Mouse (Mus musculus) B cell, adult (primary cell): ENCODE data around the gene Gm10912. TPM values are rescaled to one million over a fixed set of nuclear protein-coding genes. Genes with fewer than 3 reads are reported as not detected.

ENCODE experiments used
- total RNA-seq: library from RNA; stranded (reverse); gene quantifications from 4 replicates; pipeline ENCODE4 v1.2.4, GENCODE M21; 2023; ENCODE audit not compliant: inconsistent age

Gm10912 gene
- 0.29 to 0.72 TPM (median 0.51 TPM) in 3 of 4 replicates, not detected in the other for total RNA-seq

DNA sequence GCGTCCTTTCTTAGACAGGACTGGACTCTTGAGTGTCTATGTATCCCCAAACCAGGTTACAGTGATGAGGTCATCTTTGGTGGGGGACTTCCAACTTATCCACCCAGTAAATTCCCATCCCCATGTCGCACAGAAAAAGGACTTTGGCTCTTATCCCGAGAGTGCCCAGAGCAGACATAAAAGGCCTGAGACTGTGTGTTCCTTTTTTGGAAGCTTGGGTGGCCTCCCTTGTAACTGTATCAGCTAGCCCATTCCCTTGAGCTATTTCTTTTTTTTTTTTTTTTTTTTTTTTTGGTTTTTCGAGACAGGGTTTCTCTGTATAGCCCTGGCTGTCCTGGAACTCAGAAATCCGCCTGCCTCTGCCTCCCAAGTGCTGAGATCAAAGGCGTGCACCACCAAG lies at the start of gene Gm10912:
Gene Gm10912, plus strand, starts transcription at position 301 of the 400 bp plus-strand sequence.

GRCm38 (mm10) chr2:104027458-104028138 lies 38.0 kb upstream of the Gm10912 start, which contains the start of gene Fbxo3:
Gene Fbxo3 (plus strand): TSS chr2:104027721.

GRCm38 (mm10) chr2:104028139-104028723 lies 37.4 kb upstream of the Gm10912 start, which contains the start of gene 4931422A03Rik:
Gene 4931422A03Rik (minus strand): TSS chr2:104028361.

GRCm38 (mm10) chr2:104068450-104068849 lies 2.8 kb downstream of the Gm10912 start, which contains the start of gene Gm10799:
Gene Gm10799 (minus strand): TSS chr2:104068550.

GRCm38 (mm10) chr2:104069704-104070185 lies 4.1 kb downstream of the Gm10912 start, which contains the start of gene Cd59b:
Gene Cd59b (plus strand): TSS chr2:104069849.

DNA sequence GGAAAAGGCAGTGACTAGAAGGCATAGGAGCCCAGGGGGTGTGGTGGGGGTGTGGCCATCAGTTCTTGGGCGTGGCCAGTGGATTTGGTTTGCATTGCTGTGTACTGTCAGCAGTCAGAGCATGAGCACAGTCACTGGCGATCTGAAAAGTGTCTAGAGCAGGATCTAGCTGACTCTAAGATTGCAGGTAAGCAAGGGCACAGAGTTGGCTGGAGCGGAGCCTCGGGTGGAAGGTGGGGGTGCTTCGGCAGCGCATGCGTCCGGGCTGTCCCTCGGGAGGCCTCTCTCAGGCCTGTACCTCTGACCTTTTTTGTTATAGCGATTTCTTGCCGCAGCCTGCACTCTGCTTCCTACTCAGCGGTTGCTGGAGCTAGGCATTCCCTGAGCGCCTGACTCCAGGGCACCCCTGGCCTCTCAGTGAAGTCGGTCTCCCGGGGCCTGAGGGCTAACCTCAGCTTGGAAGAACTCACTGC lies 30.2 kb downstream of the Gm10912 start, which contains the start of gene Cd59a:
Gene Cd59a, plus strand, starts transcription at position 61 of the 473 bp plus-strand sequence.

Other genes with a start within 250 kb of the Gm10912 start
- 195 to 223 TPM (median 208 TPM) in 4 replicates for gene Lmo2, start 107.8 kb upstream of the Gm10912 start, total RNA-seq
- 23.7 to 25.2 TPM (median 24.5 TPM) in 4 replicates for gene Fbxo3, start 38.1 kb upstream of the Gm10912 start, total RNA-seq
- gene 4931422A03Rik, start 37.5 kb upstream of the Gm10912 start, total RNA-seq: not detected in 4 replicates
- gene Gm10799, start 2.7 kb downstream of the Gm10912 start, total RNA-seq: not detected in 4 replicates
- gene Cd59b, start 4.0 kb downstream of the Gm10912 start, total RNA-seq: 0.67 TPM in 1 of 4 replicates, not detected in the others
- gene Cd59a, start 30.0 kb downstream of the Gm10912 start, total RNA-seq: 0.51 to 1.2 TPM (median 0.69 TPM) in 4 replicates
- gene A930018P22Rik, start 56.9 kb downstream of the Gm10912 start, total RNA-seq: not detected in 4 replicates